Mouse (Mus musculus): ENCODE data around the gene Gm29094.

GRCm38 (mm10) chr9:89263968-89264367 lies 64.8 kb downstream of the Gm29094 start:
- TF ChIP-seq MAFK (IDR thresholded peaks at IDR 0.05; ENCODE audit: insufficient read depth, low read depth, low read length), result no peak
- no peak for TF ChIP-seq ZNF384 (IDR thresholded peaks at IDR 0.05; ENCODE audit: low read depth, low read length)
- TF ChIP-seq HCFC1 (IDR thresholded peaks at IDR 0.05; ENCODE audit: borderline replicate concordance, insufficient read depth, low read length), result no peak
- no peak for TF ChIP-seq ZC3H11A (IDR thresholded peaks at IDR 0.05; ENCODE audit: borderline replicate concordance, low read depth, low read length)
